Mouse (Mus musculus) midbrain, embryonic 12.5 days (tissue): Measurements from ENCODE around the gene Cyp4f15. TPM values are rescaled to one million over a fixed set of nuclear protein-coding genes. Genes with fewer than 3 reads are reported as not detected.
A peak's percentile ranks its signal among the peaks of the same experiment; 100 is the strongest.
"Not testable (repeated sequence)": the region's sequence is repeated elsewhere in the genome, so short reads cannot be mapped to it uniquely, and the experiment has no call there.

Experiments
- ATAC-seq: fragments of 200-750 bp; cut with Nextera tagmentation; 2 replicates; pipeline ENCODE4 v1.8.0; 2017; ENCODE audit warnings: low read depth, moderate TSS enrichment, moderate library complexity; ENCODE audit not compliant: low FRiP score
- H3K27ac ChIP-seq: fragments of 300-500 bp; sonication (generic); replicated peaks from 2 replicates; pipeline ENCODE4 v1.5.1; 2016; ENCODE audit warnings: mild to moderate bottlenecking
- H3K27me3 ChIP-seq: fragments of 300-500 bp; sonication (generic); 2 replicates; pipeline ENCODE4 v1.6.1; 2016; ENCODE audit warnings: mild to moderate bottlenecking
- H3K36me3 ChIP-seq: fragments of 300-500 bp; sonication (generic); 2 replicates; pipeline ENCODE4 v1.6.1; 2016
- H3K4me1 ChIP-seq: fragments of 300-500 bp; sonication (generic); 2 replicates; pipeline ENCODE4 v1.6.1; 2016
- H3K4me2 ChIP-seq: fragments of 300-500 bp; sonication (generic); replicated peaks from 2 replicates; pipeline ENCODE4 v1.6.1; 2016; ENCODE audit warnings: mild to moderate bottlenecking, moderate library complexity
- H3K4me3 ChIP-seq: fragments of 300-500 bp; sonication (generic); 2 replicates; pipeline ENCODE4 v1.5.1; 2016; ENCODE audit warnings: mild to moderate bottlenecking
- H3K9ac ChIP-seq: fragments of 300-500 bp; sonication (generic); replicated peaks from 2 replicates; pipeline ENCODE4 v1.6.1; 2016; ENCODE audit warnings: mild to moderate bottlenecking, moderate library complexity
- H3K9me3 ChIP-seq: fragments of 300-500 bp; sonication (generic); 2 replicates; pipeline ENCODE4 v1.6.1; 2016; ENCODE audit warnings: mild to moderate bottlenecking
- WGBS: fragments of 180-500 bp; shearing (Covaris S2); methylation state at CpG from one replicate; pipeline ENCODE4 v1.1.7; 2016; 5-methylcytosine and 5-hydroxymethylcytosine counted together
- polyA plus RNA-seq: library from polyadenylated mRNA; unstranded; fragments of >200 nt; fragmentation: Nextera tagmentation; extraction: Ambion mirVana; gene quantifications from 2 replicates; pipeline ENCODE4 v1.2.1, GENCODE M21; 2016

Cyp4f15 gene
- polyA plus RNA-seq, 1 experiment from 2014 or later = 0.40 TPM

DNA sequence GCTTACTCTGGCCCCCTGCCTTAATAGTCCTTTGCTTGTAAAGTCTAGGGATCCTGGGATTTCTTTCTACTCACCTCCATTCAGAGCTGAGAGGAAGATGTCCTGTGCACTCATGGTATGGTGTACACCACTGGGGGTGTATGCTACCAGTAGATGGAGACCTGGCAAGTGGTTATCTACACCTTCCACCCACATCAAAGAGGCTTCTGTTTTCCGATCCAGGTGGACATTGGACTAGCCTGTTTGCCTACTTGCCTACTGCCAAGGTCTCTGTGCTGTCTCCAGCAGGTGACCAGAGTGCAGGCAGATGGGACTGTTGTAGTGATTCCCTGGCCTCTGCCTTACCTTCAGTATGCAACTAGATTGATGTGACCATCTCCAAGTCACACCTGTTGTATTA lies 5.5 kb downstream of the Cyp4f15 start:
- no peaks in the 10 kb centered on the region; the same call in 1 of the 2 replicates for H3K4me1 ChIP-seq
- H3K27me3 ChIP-seq = no peaks in the 10 kb centered on the region
- H3K4me3 ChIP-seq = no peak overlapping the region
- H3K4me2 ChIP-seq = no peak overlapping the region
- no peaks in the 10 kb centered on the region for H3K36me3 ChIP-seq
- ATAC-seq = no peak
- H3K9ac ChIP-seq = no peak overlapping the region
- no peaks in the 10 kb centered on the region for H3K9me3 ChIP-seq
- H3K27ac ChIP-seq = no peak overlapping the region
- 89% methylated on average over 1 of the region's 1 CpGs for WGBS

DNA sequence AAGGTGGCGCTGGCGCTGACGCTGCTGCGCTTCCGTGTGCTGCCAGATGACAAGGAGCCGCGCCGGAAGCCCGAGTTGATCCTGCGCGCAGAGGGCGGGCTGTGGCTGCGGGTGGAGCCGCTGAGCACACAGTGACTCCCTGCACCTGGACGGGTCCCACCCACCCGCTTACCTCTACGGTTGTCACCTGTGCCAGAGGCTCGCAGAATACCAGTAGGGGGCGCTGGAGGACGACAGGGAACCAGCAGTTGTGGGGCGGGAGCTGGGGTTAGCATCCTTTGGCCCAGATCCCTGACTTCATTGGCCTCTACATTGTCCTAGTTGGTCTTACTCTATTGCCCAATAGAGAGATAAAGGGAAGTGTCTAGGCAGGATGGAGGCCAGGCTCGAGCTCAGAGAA lies 17.4 kb downstream of the Cyp4f15 start:
- Histone ChIP-seq H3K36me3 (no peaks in the 10 kb centered on the region), H3K4me1 (no peaks in the 10 kb centered on the region), H3K27me3 (no peaks in the 10 kb centered on the region), H3K9ac (no peak overlapping the region), H3K9me3 (peaks cover 10% of the 10 kb centered on the region), H3K4me3 (peak overlapping the region; percentile 9; the same call in 1 of the 2 replicates), H3K4me2 (peak overlapping the region; percentile 26), H3K27ac (no peak overlapping the region)
- no peak for ATAC-seq
- 41% methylated on average over 22 of the region's 22 CpGs for WGBS

- not testable (repeated sequence) for H3K27ac ChIP-seq, ATAC-seq, H3K4me3 ChIP-seq, H3K9ac ChIP-seq, H3K36me3 ChIP-seq, H3K4me2 ChIP-seq, H3K4me1 ChIP-seq, H3K27me3 ChIP-seq
- peaks cover 11% of the 10 kb centered on the region for H3K9me3 ChIP-seq
These were observed 25.1 kb downstream of the Cyp4f15 start for GRCm38 (mm10) chr17:32710541-32710940.

DNA sequence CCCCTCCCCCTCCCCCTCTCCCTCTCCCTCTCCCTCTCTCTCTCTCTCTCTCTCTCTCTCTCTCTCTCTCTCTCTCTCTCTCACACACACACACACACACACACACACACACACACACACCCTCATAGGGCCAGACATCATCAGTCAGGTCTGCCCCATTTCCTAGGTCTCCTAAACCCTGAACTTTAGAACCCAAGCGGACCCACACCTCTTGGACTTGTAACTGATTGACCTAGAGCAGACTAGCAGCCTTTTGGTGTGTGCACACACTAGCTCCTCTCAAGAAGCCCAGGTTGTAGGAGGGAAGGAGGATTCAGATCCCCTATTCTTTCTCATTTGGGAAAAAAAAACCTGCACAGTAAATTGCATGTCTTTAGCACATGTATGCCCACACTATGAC lies 36.7 kb downstream of the Cyp4f15 start:
- not testable (repeated sequence) for H3K27ac ChIP-seq, H3K27me3 ChIP-seq, H3K9me3 ChIP-seq, H3K9ac ChIP-seq, ATAC-seq, H3K4me3 ChIP-seq, H3K4me1 ChIP-seq, H3K4me2 ChIP-seq, H3K36me3 ChIP-seq
- WGBS = 86% methylated on average over 1 of the region's 1 CpGs

DNA sequence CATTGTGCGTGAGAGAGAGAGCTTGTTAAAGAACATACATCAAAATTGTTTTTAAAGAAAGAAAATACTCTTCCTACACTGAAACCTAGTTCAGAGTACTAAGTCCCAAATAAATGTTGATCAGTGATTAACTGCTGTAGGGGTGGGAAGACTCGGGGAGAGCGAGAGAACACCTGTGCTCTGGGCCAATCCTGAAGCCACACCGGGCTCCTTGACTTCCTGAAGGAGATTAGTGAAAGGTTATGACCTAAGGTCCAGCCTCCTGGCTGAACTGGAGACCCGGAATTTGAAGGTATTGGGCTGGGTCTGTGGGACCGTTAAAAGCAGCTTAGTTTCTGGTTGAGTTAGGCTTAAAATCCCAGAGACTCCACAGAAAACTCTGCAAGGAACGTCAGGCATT lies 37.3 kb downstream of the Cyp4f15 start:
- 81% methylated on average over 7 of the region's 7 CpGs for WGBS
- Histone ChIP-seq H3K4me2 (no peak overlapping the region), H3K9ac (no peak overlapping the region), H3K4me1 (0 out of 2 replicates have a peak, but pooled peaks cover 4% of the 10 kb centered on the region), H3K27me3 (no peaks in the 10 kb centered on the region), H3K4me3 (no peak overlapping the region), H3K36me3 (no peaks in the 10 kb centered on the region), H3K9me3 (0 out of 2 replicates have a peak, but pooled peaks cover 2% of the 10 kb centered on the region), H3K27ac (no peak overlapping the region)
- no peak for ATAC-seq

DNA sequence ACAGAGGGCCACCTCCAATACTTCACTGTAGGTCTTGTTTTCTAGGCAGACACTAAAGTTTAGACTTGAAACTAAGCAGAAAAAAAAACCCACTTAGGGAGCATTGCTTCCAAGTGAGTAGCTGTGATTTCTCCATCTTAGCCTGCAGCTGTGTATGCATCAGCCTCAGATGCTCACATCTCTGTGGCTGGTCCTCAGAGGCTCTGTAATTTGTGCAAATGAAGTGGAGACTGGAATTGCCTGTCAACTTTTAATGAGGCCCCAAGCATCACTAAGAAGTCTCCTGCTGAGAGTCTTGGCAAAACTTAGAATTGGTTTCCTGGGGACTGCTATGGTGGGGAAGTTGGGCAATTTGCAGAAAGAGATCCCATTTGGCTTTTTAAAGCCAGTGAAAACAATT lies 40.9 kb downstream of the Cyp4f15 start:
- not testable (repeated sequence) for H3K27ac ChIP-seq, H3K4me1 ChIP-seq, H3K9me3 ChIP-seq, H3K4me3 ChIP-seq, H3K9ac ChIP-seq, H3K27me3 ChIP-seq, H3K36me3 ChIP-seq, ATAC-seq, H3K4me2 ChIP-seq

GRCm38 (mm10) chr17:32729029-32729428 lies 43.6 kb downstream of the Cyp4f15 start:
- H3K9me3 ChIP-seq = peaks cover 6% of the 10 kb centered on the region; the same call in 1 of the 2 replicates
- H3K4me2 ChIP-seq = no peak overlapping the region
- no peak overlapping the region for H3K4me3 ChIP-seq
- no peak overlapping the region for H3K9ac ChIP-seq
- no peaks in the 10 kb centered on the region for H3K27me3 ChIP-seq
- H3K4me1 ChIP-seq = 0 out of 2 replicates have a peak, but pooled peaks cover 4% of the 10 kb centered on the region
- ATAC-seq = no peak
- H3K27ac ChIP-seq = no peak overlapping the region
- H3K36me3 ChIP-seq = no peaks in the 10 kb centered on the region
- 73% methylated on average over 3 of the region's 3 CpGs for WGBS

DNA sequence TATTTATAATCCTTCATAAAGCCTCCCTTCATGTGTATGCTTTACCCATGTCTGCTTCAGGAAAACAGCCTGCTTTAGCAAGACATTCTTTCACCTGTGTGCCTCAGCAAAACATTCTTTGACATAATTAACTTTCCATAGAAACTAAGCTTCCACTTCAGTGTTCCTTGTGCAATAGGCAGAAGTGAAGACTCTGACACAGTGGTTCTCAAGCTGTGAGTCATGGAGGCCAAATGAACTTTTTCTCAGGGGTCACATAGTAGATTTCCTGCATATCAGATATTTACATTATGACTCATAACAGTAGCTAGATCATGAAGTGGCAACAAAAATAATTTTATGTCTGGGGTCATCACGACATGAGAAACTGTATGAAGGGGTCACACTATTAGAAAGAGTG lies 53.0 kb downstream of the Cyp4f15 start:
- 90% methylated on average over 1 of the region's 1 CpGs for WGBS
- no peak for ATAC-seq
- Histone ChIP-seq H3K27me3 (no peaks in the 10 kb centered on the region), H3K4me1 (peaks cover 8% of the 10 kb centered on the region), H3K9me3 (no peaks in the 10 kb centered on the region), H3K4me2 (no peak overlapping the region), H3K27ac (no peak overlapping the region), H3K4me3 (no peak overlapping the region), H3K36me3 (no peaks in the 10 kb centered on the region), H3K9ac (no peak overlapping the region)

- Histone ChIP-seq H3K27me3 (no peaks in the 10 kb centered on the region), H3K4me3 (no peak overlapping the region), H3K4me2 (no peak overlapping the region), H3K27ac (no peak overlapping the region), H3K9me3 (no peaks in the 10 kb centered on the region), H3K9ac (no peak overlapping the region), H3K36me3 (no peaks in the 10 kb centered on the region), H3K4me1 (peaks cover 8% of the 10 kb centered on the region)
- 14% methylated on average over 1 of the region's 1 CpGs for WGBS
- ATAC-seq = no peak
These were observed 55.6 kb downstream of the Cyp4f15 start for GRCm38 (mm10) chr17:32741057-32741456.

DNA sequence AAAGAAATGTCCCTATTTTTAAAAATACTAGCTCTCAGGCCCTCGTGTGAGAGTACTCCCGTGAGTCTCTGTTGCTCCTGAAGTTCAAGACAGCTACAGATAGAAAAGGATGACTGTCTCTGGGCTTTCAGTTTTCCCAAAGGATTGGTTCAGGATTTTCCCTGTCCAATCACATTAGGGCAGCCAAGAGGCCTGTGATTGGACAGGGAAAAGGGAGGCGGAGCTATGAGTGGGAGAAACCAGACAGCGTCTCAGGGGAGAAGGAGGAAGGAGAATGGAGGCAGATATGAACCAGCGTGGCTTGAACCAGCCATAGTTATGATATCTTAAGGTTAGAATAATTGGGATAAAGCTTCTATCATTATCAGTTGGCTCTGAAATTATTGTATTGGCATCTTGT lies 65.2 kb downstream of the Cyp4f15 start:
- 43% methylated on average over 5 of the region's 5 CpGs for WGBS
- no peak for ATAC-seq
- Histone ChIP-seq H3K4me2 (no peak overlapping the region), H3K27ac (no peak overlapping the region), H3K9ac (no peak overlapping the region), H3K27me3 (no peaks in the 10 kb centered on the region), H3K4me1 (no peaks in the 10 kb centered on the region), H3K4me3 (no peak overlapping the region), H3K9me3 (no peaks in the 10 kb centered on the region), H3K36me3 (no peaks in the 10 kb centered on the region)

Other genes starting within 250 kb of the Cyp4f15 start
- gene Cyp4f39, start 232.9 kb upstream of the Cyp4f15 start, polyA plus RNA-seq = 0.48 and 0.56 TPM in 2 replicates
- 11.4 and 11.7 TPM in 2 replicates for gene Cyp4f17, start 179.6 kb upstream of the Cyp4f15 start, polyA plus RNA-seq
- gene Cyp4f16, start 149.1 kb upstream of the Cyp4f15 start, polyA plus RNA-seq = 16.7 and 19.9 TPM in 2 replicates
- 1.1 TPM in 1 of 2 replicates, not detected in the other for gene Cyp4f37, start 64.3 kb upstream of the Cyp4f15 start, polyA plus RNA-seq
- gene Cyp4f40, start 26.7 kb upstream of the Cyp4f15 start, polyA plus RNA-seq = not detected in 2 replicates
- 52.0 and 55.5 TPM in 2 replicates for gene Zfp871, start 102.7 kb downstream of the Cyp4f15 start, polyA plus RNA-seq
- 53.5 and 57.9 TPM in 2 replicates for gene Zfp811, start 124.3 kb downstream of the Cyp4f15 start, polyA plus RNA-seq
- 18.6 and 20.4 TPM in 2 replicates for gene Zfp799, start 144.6 kb downstream of the Cyp4f15 start, polyA plus RNA-seq
- gene Zfp870, start 206.0 kb downstream of the Cyp4f15 start, polyA plus RNA-seq = 8.9 TPM in 2 replicates
- gene Cyp4f14, start 231.7 kb downstream of the Cyp4f15 start, polyA plus RNA-seq = not detected in 2 replicates